Mouse (Mus musculus) liver, embryonic 11.5 days (tissue): ENCODE data around the gene Arnt2. TPM values are rescaled to one million over a fixed set of nuclear protein-coding genes. Genes with fewer than 3 reads are reported as not detected.

Source experiments
- ATAC-seq: fragments of 200-750 bp; cut with Nextera tagmentation; replicated peaks from 2 replicates; pipeline ENCODE4 v1.8.0; 2017; ENCODE audit warnings: moderate number of reproducible peaks, mild to moderate bottlenecking, moderate TSS enrichment, moderate library complexity; ENCODE audit not compliant: low FRiP score
- DNase-seq: peaks from one replicate; pipeline ENCODE4 v3.0.0-alpha.2; 2017; ENCODE audit warnings: low spot score
- H3K27ac ChIP-seq: fragments of 300-500 bp; sonication (generic); 2 replicates; pipeline ENCODE4 v1.5.1; 2014; ENCODE audit warnings: mild to moderate bottlenecking, low read depth, low read length, control low read depth
- H3K27me3 ChIP-seq: fragments of 300-500 bp; sonication (generic); replicated peaks from 2 replicates; pipeline ENCODE4 v1.6.1; 2014; ENCODE audit warnings: low read length, mixed read lengths; ENCODE audit not compliant: control insufficient read depth, insufficient read depth
- H3K36me3 ChIP-seq: fragments of 300-500 bp; sonication (generic); 2 replicates; pipeline ENCODE4 v1.6.1; 2014; ENCODE audit warnings: mild to moderate bottlenecking, low read length, moderate library complexity, mixed read lengths; ENCODE audit not compliant: control insufficient read depth, insufficient read depth
- H3K4me1 ChIP-seq: fragments of 300-500 bp; sonication (generic); replicated peaks from 2 replicates; pipeline ENCODE4 v1.6.1; 2014; ENCODE audit warnings: low read length, mixed read lengths; ENCODE audit not compliant: control insufficient read depth, insufficient read depth
- H3K4me2 ChIP-seq: fragments of 300-500 bp; sonication (generic); 2 replicates; pipeline ENCODE4 v1.6.1; 2014; ENCODE audit warnings: mild to moderate bottlenecking, control low read depth, moderate library complexity
- H3K4me3 ChIP-seq: fragments of 300-500 bp; sonication (generic); 2 replicates; pipeline ENCODE4 v1.5.1; 2014; ENCODE audit warnings: low read depth, low read length, control low read depth
- H3K9ac ChIP-seq: fragments of 300-500 bp; sonication (generic); 2 replicates; pipeline ENCODE4 v1.6.1; 2014; ENCODE audit warnings: low read depth, low read length, control low read depth
- H3K9me3 ChIP-seq: fragments of 300-500 bp; sonication (generic); 2 replicates; pipeline ENCODE4 v1.6.1; 2016; ENCODE audit warnings: low read length, inconsistent platforms, mixed read lengths; ENCODE audit not compliant: control insufficient read depth
- WGBS: fragments of 180-500 bp; shearing (Covaris S2); extraction: QIAGEN DNeasy Blood & Tissue Kit; methylation state at CpG from one replicate; pipeline ENCODE4 v1.1.7; 2014; 5-methylcytosine and 5-hydroxymethylcytosine counted together
- polyA plus RNA-seq: library from polyadenylated mRNA; unstranded; fragments of >200 nt; fragmentation: Nextera tagmentation; extraction: Ambion mirVana; gene quantifications from 2 replicates; pipeline ENCODE4 v1.2.1, GENCODE M21; 2014

Arnt2 gene
- polyA plus RNA-seq, 1 experiment from 2014 or later: 2.2 TPM

DNA sequence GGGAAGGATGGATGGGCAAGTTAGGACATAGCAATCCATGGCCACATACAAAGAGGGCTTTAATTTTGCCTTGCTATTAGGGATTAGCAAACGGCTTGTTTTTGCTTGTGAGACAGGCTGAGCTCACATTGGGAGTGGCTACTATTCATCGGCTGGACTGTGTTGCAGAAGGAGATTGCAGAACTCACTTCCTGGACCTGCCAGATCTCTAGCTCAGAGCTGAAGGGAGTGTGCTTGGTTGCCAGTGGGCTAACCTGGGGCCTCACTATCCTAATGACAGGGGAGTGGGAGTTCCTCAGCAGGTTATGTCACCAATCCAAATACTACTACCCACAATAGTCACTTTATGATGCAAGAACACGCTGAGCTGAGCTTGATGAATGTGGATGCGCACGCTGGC lies 163.1 kb downstream of the Arnt2 start:
- no peaks in the 10 kb centered on the region for H3K9me3 ChIP-seq
- no peaks in the 10 kb centered on the region for H3K27me3 ChIP-seq
- ATAC-seq (no peak), DNase-seq (no peak)
- 81% methylated on average over 5 of the region's 5 CpGs for WGBS
- no peak overlapping the region for H3K9ac ChIP-seq
- no peaks in the 10 kb centered on the region for H3K4me1 ChIP-seq
- H3K4me3 ChIP-seq: no peak overlapping the region
- H3K36me3 ChIP-seq: no peaks in the 10 kb centered on the region
- no peak overlapping the region for H3K4me2 ChIP-seq
- H3K27ac ChIP-seq: no peak overlapping the region

DNA sequence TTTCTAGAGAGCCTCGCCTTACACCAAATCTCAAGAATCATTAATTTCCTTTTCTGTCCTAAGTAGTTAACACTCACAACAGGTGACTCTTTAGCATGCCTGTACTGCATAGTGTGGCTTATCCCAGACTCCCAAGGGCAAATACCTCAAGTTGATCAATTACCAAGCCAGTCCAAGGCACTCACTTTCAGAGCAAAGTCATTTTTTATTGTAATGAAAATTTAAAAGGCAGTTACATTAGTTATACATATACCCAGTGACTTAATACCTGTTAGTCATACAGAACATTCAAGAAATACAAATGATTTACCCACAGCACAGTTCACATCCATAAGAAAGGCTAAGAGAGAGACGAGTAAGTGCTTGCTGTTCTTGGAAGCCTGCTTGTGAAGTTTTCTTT lies 163.9 kb downstream of the Arnt2 start:
- H3K4me2 ChIP-seq: no peak overlapping the region
- H3K27me3 ChIP-seq: no peaks in the 10 kb centered on the region
- no peaks in the 10 kb centered on the region for H3K36me3 ChIP-seq
- no peak overlapping the region for H3K27ac ChIP-seq
- DNase-seq (no peak), ATAC-seq (no peak)
- no peaks in the 10 kb centered on the region for H3K4me1 ChIP-seq
- no peak overlapping the region for H3K9ac ChIP-seq
- H3K9me3 ChIP-seq: no peaks in the 10 kb centered on the region
- WGBS: 62% methylated on average over 2 of the region's 2 CpGs
- H3K4me3 ChIP-seq: no peak overlapping the region

DNA sequence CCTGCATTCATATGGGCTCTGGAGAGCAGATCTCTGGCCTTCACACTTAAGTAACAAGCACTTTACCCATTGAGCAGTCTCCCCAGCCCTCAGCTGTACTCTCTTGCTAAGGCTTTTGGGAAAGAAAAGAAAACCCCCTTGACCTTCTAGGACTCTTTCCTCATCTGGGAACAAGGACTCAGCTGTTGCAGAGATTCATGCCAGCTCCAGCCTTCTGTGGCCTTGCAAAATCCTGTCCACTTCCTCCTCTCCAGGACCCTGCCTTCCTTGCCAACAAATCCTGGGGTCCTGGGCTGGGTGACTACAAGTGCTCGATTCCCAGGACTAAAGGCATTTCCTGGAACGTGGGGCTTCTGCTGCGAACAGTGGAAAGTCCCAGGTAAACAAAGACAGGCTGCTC lies 169.6 kb downstream of the Arnt2 start:
- Histone ChIP-seq H3K27ac (no peak overlapping the region), H3K4me1 (no peaks in the 10 kb centered on the region), H3K4me3 (no peak overlapping the region), H3K4me2 (no peak overlapping the region), H3K27me3 (no peaks in the 10 kb centered on the region), H3K9me3 (no peaks in the 10 kb centered on the region), H3K36me3 (no peaks in the 10 kb centered on the region), H3K9ac (no peak overlapping the region)
- no peak for ATAC-seq
- 61% methylated on average over 3 of the region's 3 CpGs for WGBS
- DNase-seq: no peak

DNA sequence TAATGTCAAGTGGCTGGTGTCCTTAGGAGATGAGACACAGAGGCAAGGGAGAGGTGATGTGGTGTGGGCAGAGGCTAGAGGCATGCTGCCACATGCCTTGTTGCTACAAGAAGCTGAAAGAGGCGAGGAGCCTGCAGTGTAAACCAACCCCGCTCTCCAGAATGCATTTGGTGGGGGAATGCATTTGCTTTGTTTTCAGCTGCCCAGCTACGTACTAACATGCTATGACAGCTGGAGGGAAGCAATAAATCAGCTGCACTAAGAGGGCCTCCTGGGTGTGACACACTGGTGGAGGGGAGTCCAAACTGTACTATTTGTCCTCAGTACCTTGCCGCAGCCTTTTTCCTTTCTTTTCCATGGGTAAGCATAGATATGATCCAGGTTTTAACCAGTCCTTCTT lies 172.3 kb downstream of the Arnt2 start:
- H3K27me3 ChIP-seq: no peaks in the 10 kb centered on the region
- 68% methylated on average over 4 of the region's 4 CpGs for WGBS
- no peak overlapping the region for H3K4me2 ChIP-seq
- H3K4me3 ChIP-seq: no peak overlapping the region
- ATAC-seq (no peak), DNase-seq (no peak)
- H3K9ac ChIP-seq: no peak overlapping the region
- H3K27ac ChIP-seq: no peak overlapping the region
- no peaks in the 10 kb centered on the region for H3K9me3 ChIP-seq
- no peaks in the 10 kb centered on the region for H3K4me1 ChIP-seq
- no peaks in the 10 kb centered on the region for H3K36me3 ChIP-seq

DNA sequence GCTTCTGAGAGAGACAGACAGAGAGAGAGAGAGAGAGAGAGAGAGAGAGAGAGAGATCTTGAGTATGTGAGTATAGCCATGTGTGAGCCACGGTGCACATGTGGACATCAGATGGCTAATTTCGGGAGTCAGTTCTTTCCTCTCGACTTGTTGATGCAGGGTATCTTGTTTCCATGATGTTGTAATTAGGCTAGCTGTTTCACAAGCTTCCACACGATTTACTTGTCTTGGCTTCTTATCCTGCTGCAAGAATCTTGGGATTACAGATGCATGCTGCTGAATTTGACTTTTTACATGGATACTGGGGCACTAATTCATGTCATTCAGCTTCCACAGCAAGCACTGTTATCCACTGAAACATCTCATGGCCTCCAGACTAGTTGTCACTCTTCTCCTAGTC lies 178.6 kb downstream of the Arnt2 start:
- Histone ChIP-seq H3K4me1 (no peaks in the 10 kb centered on the region), H3K9me3 (no peaks in the 10 kb centered on the region), H3K9ac (no peak overlapping the region), H3K4me2 (no peak overlapping the region), H3K27ac (no peak overlapping the region), H3K36me3 (no peaks in the 10 kb centered on the region), H3K27me3 (no peaks in the 10 kb centered on the region), H3K4me3 (no peak overlapping the region)
- WGBS: 73% methylated on average over 4 of the region's 4 CpGs
- ATAC-seq: no peak
- no peak for DNase-seq

DNA sequence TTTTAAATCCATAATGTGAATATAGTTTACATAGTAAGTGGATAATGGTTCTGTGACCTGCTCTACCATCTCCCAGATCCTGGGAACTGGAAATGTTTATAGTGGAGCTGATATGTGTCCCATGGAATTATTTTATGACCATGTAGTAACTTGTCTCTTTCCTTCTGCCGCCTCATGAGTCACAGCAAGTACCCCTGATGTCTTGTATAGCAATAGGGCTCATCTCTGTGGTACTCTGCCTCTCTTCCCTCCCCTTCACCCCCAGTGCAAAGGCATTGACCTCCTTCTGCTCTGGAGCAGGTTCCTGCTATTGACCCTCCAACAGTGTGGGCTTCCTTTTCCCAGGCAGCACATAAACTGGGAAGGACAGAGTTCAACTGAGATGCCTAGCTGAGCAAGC lies 182.3 kb downstream of the Arnt2 start:
- no peak overlapping the region for H3K9ac ChIP-seq
- no peak overlapping the region for H3K4me3 ChIP-seq
- no peak overlapping the region for H3K27ac ChIP-seq
- no peaks in the 10 kb centered on the region for H3K36me3 ChIP-seq
- no peaks in the 10 kb centered on the region for H3K27me3 ChIP-seq
- H3K9me3 ChIP-seq: no peaks in the 10 kb centered on the region
- H3K4me2 ChIP-seq: no peak overlapping the region
- DNase-seq (no peak), ATAC-seq (no peak)
- H3K4me1 ChIP-seq: no peaks in the 10 kb centered on the region
- WGBS: 48% methylated on average over 1 of the region's 1 CpGs

DNA sequence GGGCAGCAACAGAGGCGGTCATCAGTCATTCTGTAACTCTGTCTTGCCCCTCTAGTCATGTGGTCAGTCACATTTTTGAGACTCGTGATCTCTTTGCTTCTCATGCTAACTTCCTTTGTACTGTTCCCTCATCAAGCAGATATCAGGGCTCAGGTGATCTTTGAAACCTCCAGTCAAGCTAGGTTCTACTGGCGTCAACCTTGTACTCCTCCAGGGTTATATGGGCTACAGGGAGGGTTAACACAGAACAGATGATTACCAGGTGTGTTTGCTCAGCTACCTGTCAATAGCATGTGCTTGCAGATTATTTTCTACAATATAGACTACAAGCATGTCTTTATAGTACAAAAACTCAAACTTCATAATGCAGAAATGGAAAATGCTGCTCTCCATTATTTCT lies 183.1 kb downstream of the Arnt2 start:
- no peak overlapping the region for H3K27ac ChIP-seq
- H3K4me2 ChIP-seq: no peak overlapping the region
- ATAC-seq (no peak), DNase-seq (no peak)
- no peaks in the 10 kb centered on the region for H3K36me3 ChIP-seq
- H3K4me1 ChIP-seq: no peaks in the 10 kb centered on the region
- H3K9me3 ChIP-seq: no peaks in the 10 kb centered on the region
- H3K27me3 ChIP-seq: no peaks in the 10 kb centered on the region
- H3K4me3 ChIP-seq: no peak overlapping the region
- H3K9ac ChIP-seq: no peak overlapping the region
- 77% methylated on average over 3 of the region's 3 CpGs for WGBS

DNA sequence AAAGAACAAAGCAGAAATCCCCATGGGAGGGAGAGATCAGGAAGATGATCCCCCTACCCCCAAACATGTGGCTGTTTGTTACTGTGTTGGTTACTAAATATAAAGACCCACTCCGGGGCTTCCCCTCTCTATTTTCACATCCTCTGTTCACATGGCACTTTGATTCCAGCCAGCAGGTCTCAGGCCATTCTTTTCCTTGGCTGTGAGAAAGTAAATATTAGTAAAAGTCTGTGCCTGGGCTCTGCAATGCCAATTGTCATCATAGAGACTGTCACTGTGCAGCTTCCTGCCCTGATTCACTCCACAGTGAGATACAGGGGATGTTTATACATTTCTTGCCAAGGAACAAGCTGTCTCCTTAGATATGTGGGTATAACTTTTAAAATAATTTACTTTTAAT lies 197.9 kb downstream of the Arnt2 start:
- Histone ChIP-seq H3K27me3 (no peaks in the 10 kb centered on the region), H3K4me3 (no peak overlapping the region), H3K9me3 (no peaks in the 10 kb centered on the region), H3K36me3 (no peaks in the 10 kb centered on the region), H3K9ac (no peak overlapping the region), H3K4me1 (peaks cover 6% of the 10 kb centered on the region), H3K4me2 (no peak overlapping the region), H3K27ac (no peak overlapping the region)
- DNase-seq (no peak), ATAC-seq (no peak)
- 30% methylated on average over 1 of the region's 1 CpGs for WGBS

DNA sequence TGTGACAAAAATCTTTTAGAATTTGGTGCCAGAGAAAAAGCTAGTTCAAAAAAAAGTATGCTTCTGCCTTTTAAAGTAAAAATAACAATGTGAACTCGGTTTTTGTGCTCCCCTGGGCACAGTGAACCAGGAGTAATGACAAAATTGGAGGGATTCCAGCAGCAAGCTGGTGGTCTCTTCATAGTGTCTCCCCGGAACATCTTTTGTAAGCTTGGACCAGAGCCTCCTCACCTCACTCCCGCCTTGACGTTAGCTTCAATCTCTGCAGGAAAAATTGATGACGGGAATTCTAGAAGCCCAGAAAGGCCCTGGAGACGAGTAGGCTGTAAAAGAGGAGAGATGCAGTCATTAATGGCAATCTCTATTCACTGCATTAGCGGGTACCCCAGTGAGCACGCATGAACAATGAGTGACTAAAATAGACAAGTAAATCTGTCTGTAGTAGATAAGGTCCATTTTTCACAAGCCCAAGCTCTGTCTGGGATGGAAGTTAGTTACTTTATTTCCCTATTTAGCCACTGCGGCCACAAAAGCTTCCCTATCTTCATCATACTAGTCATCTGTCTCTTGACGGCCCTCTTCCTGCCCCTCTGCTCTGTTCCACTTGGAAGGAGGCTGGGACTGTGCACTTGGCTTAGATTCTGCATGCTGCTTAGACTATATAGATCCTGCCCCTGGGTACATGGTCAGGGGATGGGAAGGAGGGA lies 199.2 kb downstream of the Arnt2 start:
- Histone ChIP-seq H3K36me3 (no peaks in the 10 kb centered on the region), H3K9me3 (no peaks in the 10 kb centered on the region), H3K4me3 (no peak overlapping the region), H3K27ac (no peak overlapping the region), H3K4me2 (no peak overlapping the region), H3K9ac (no peak overlapping the region), H3K4me1 (peaks cover 6% of the 10 kb centered on the region), H3K27me3 (no peaks in the 10 kb centered on the region)
- ATAC-seq (0 out of 2 replicates have a peak, but pooled peaks have one; percentile 31), DNase-seq (no peak)
- 35% methylated on average over 10 of the region's 10 CpGs for WGBS
